Mouse (Mus musculus) heart, adult 8-10 months (tissue): ENCODE results near the gene Tmem88b. TPM values are rescaled to one million over a fixed set of nuclear protein-coding genes. Genes with fewer than 3 reads are reported as not detected.

Source experiments
- DNase-seq: peaks from one replicate; pipeline ENCODE4 v3.0.0; 2022; ENCODE audit warnings: low spot score
- total RNA-seq, 4 experiments: library from RNA; stranded (reverse); gene quantifications; 2 replicates each; pipeline ENCODE4 v1.2.4; 2022

The Tmem88b gene
- 1 to 10 TPM in 1 of 4 experiments, under 1 TPM in 3; 0.66 to 1.1 (median 0.81) TPM for total RNA-seq

DNA sequence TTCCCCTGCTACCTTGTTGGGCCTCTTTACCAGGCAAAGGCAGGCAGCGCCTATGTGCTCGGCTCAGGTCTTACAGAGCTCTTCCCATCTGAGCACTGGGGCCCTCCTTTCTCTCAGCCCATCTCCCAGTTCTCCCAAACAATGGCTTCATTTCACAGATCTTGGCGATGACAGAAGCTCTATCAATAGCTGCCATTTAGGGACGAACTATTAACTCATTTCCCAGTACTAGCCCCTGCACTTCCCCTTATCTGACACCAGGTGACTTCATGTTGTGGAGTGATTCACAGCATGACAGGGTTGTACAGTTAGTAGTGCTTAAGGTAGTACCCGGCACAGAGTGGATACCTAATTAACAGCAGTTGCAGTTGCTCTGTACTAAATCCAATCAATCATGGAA is at the start of gene Tmem88b:
TSS of gene Tmem88b (minus strand) at position 56 of the 400 bp plus-strand sequence.
- DNase-seq = no peak

DNA sequence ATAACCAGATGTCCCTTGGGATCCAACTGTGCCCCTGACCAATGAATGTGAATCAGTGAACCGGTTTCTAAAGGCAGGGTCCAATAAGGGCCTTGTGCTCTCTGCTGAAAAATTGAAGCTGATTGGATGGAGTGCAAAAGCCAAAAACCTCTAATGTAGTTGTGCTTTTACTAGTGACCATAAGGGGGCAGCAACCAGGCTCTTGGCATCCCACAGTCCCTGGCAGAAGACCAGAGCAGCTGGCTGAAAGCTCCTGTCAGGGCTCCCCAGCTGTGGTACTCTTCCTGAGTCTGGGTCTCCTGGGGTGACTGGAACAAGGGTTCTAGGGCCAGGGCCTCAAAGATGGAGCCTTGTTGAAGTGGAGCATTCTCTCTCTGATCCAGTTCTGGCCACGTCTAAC is 48.2 kb upstream of the Tmem88b start:
- peak; percentile 89 for DNase-seq

DNA sequence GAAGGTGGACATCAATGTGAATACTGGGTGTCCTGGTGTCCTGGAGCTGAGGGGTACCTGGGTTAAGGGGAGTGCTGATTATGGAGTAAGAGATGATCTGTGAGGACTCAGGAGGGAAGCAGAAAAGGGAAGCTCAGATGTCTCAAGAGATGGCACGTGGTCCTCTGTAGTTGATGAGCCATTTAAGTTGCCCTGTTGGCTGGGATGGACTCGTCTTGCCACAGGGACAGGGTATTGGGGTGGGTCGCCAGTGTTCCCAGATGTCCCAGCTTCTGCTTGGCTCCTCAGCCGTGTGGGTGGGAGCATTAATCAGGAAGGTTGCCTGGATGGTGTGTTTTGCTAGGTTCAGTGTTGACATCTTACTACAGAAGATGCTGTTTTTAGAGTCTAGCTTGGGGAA is 47.6 kb upstream of the Tmem88b start:
- DNase-seq = no peak

DNA sequence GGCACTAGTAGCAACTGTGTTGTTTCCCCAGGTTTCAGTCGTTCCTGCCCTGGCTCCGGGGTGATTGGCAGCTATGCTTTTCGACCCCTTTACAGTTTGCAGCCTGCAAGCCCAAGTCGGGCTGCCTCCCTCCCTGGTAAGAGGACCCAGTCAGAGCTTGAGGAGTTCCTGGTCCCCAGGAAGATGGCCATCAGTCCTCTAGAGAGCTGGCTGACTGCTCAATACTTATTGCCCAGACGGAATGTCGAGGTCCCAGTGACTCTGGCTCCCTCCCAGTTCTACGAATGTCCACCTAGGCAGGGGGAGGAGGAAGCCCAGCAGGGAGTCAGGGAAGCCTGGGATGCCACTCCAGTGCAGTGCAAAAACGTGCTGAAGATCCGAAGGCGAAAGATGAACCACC is 46.6 kb upstream of the Tmem88b start:
- no peak for DNase-seq

DNA sequence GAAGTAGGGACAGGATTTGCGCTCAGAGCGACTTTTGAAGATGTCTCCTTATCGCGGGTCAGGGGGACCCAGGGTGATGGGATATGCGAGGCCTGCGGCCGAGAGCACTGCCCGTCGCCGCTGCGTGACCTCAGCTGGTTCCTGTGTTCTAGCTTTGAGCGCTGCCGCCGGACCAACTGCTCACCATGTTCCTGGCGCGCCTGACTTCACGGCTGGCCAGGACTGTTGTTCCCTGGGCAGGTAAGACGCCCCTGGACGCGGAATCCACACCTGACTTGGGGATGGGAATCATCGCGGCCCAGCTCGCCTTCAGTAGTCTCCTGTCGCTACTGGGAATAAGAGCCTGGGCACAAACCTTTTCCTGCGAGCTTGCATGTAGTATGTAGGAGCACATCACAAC is 46.2 kb upstream of the Tmem88b start:
- no peak for DNase-seq

DNA sequence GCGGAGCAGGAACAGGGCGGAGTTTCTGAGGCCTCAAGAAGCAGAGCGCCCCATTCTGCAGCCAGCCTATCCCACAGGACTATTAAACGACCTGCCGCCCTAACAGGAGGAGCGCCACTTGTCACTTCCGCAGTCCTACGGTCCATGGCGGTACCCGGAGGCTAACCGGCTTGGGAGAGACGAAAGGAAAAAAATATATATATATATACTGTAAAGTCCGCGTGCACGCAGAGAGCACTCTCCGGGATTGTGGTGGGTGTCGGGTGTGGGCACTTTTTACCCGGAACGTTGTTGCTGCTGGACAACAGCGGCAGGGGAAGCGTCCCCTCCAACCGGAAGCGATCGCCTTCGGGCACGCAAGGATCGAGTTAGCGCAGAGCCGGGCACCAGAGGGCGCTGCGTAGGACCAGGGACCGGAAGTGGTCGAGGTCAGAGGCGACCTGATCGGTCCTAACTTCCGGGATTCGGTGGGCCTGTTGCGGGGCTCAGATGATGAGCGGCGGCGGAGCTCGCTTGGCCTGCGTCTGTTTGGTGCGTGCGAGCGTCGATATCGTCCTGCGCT is 45.6 kb upstream of the Tmem88b start, which contains the start of gene Aurkaip1:
TSS of gene Aurkaip1 (plus strand) at position 68 of the 562 bp plus-strand sequence.
- DNase-seq = peak; percentile 91

DNA sequence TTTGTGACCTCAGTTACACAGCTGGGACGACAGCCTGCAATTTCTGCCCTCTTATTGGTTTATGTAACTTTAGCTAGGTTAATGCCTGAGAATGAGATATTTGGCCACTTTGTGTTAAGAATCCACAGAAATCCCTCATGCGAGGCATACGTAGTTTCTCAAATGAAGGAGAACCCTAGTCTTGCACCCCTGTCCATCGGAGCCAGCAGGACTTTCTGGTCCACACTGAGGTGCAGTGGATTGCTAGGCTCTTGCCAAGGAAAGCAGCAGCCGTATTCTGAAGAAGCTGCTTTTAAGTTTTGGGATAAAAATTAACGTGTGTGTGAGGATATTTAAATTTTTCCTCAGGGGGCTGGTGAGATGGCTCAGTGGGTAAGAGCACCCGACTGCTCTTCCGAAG is 44.9 kb upstream of the Tmem88b start:
- DNase-seq = no peak

DNA sequence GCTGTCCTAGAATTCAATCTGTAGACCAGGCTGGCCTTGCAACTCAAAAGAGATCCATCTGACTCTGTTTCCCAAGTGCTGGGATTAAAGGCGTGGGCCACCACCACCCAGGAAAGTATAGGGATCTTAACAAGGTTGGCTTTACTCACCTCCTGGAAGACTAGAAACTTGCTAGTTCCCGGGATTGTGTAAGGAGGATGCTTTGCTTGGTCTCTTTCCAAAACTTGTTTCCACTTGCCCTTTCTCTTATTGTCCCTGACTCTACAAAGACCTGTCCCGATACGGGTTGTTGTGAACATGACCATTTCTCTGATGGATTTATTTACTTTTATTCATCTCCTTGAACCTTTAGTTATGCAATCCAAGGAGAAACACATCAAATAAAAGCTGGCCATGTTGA is 44.2 kb upstream of the Tmem88b start:
- DNase-seq = no peak

DNA sequence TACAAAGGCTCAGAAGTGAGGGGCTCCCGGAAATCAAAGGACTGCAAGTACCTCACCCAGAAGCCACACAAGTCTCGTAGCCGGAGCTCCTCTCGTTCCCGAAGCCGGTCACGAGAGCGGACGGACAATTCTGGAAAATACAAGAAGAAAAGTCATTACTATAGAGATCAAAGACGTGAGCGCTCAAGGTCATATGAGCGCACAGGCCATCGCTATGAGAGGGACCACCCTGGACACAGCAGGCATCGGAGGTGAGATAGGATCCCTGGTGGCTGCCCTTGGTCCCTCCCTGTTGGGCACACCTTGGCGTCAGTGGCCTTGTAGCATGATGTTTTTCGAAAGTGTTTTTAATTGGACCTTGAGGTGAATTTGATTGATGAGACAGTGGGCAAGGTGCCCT is 37.8 kb upstream of the Tmem88b start:
- DNase-seq = no peak

DNA sequence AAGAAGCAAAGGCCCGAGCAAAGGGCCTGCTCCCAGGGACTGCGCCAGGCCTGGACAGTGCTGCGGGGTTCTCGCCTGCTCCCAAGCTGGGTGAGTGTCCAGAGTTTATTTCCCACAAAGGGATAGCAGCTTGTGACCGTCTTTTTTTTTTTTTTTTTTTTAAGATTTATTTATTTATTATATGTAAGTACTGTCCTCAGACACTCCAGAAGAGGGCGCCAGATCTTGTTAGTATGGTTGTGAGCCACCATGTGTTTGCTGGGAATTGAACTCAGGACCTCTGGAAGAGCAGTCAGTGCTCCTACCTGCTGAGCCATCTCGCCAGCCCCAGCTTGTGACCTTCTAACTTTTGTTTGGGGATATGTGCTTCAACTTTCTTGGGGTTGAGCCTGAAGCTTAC is 35.4 kb upstream of the Tmem88b start:
- DNase-seq = no peak

DNA sequence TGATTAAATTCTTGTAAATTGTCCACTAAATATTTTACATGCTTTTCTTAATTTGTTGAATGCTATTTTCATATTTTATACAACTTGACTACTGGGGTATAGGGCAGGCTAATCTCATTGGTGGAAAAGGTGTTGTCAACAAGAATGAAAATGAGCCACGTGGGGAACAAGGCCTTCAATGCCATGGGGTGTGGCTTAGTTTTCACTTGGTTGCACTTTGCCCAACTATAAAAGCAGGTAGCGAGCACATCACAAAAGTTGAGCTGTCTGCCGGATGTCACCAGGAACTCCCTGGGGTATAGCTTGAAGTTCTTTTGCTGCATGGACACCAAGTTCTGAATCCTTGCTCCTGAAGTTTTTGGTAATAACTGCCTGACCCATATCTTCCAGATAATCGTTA is 31.9 kb upstream of the Tmem88b start:
- no peak for DNase-seq

DNA sequence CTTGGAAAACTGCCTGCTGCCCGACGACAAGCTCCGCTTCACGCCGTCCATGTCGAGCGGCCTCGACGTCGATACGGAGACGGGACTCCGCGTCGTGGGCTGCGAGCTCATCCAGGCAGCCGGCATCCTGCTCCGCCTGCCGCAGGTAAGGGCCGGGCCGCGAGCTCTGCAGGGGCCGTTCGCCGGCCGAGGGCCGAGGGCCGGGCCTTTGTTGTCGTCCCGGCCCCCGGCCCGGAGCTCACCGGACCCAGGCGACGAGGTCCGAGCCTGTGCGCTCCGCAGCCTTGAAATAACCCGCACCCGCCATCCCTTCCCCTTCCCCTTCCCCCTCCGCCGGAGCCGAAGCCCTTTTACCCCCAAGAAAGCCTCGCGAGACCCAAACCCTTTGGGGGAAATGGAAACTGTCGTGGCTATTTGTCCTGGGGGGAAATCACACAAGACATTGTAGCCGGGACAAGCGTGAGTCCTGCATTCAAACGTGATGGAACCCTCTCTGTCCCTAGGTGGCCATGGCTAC is 27.0 kb upstream of the Tmem88b start:
- DNase-seq = no peak

DNA sequence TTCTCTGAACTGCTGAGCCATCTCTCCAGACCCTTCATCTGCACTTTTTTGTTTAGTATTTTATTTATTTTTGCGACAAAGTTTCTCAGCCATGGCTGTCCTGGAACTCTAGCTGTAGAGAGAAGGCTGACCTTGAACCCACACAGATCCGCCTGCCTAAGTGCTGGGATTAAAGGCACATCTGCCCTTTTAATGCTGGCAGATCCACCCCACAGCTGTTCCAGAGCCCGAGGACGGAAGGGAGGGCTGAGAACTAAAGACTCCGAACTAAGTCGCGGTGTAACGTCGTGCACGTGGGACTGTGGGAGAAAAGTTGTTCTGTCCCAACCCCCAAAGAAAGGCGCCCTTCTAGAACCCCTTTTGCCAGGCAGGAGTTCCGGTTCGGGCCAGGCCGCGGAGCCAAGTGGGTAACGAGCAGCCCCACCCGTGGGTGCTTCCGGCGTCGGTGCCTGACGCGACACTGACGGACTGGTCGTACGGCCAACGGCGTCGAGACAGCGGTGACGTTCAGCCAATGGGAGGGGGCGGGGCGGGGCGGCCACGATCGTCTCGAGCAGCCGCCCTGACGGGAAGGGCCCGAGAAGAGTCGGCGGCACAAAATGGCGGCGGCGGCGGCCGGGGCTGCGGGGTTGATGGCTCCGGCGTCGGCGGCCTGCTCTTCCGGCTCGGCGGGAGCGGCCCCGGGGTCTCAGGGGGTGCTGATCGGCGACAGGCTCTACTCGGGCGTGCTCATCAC is 26.4 kb upstream of the Tmem88b start, which contains the start of gene Ccnl2:
TSS of gene Ccnl2 (plus strand) at position 561 of the 736 bp plus-strand sequence.
- peak; percentile 92 for DNase-seq

DNA sequence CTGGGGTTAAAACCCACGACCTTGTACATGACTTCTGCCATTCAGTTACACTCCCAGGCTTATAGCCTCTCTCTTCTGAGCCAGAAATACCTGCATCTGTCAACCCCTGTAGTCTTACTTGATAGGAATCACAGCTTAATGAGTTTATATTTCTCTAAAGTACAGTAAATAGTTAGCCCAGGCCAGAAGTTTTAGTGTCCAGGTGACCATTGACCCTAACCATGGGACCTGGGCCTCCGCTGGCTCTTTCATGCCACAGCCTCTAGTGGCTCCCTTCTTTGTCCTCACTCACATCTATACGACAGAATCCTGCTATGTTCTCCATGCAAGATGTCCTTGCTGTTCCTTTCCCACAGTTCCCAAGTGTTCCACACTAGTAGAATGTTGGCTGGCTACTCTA is 22.2 kb upstream of the Tmem88b start:
- DNase-seq = no peak

DNA sequence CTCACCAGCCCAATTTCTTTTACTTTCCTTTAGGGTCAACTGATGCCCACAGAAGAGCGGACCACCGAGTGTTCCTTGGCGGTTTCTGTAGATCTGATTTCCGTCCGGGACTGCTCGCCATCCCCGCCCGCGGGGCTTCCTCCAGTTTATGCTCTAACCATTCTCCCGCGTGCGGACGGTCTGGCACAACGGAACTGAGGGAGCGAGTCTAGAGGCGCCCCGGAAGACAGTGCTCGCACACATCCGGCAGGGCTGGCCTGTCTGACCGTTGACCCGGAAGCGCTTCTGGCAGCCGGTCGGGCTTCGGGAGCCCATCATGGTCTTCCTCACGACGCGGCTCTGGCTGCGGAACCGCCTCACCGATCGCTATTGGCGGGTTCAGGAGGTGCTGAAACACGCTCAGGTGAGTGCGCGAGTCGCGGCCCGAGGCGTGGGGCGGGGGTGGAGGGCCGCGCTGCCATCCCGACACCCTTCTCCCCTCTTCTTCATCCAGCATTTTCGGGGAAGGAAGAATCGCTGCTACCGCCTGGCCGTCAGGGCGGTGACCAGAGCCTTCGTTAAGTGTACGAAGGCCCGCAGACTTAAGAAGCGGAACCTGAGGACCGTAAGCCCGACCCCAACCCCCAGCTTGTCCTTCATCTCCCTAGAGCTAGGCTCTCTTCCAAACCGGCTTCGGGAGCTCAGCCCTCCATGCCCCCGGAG is 17.8 kb upstream of the Tmem88b start:
- DNase-seq = peak; percentile 94

DNA sequence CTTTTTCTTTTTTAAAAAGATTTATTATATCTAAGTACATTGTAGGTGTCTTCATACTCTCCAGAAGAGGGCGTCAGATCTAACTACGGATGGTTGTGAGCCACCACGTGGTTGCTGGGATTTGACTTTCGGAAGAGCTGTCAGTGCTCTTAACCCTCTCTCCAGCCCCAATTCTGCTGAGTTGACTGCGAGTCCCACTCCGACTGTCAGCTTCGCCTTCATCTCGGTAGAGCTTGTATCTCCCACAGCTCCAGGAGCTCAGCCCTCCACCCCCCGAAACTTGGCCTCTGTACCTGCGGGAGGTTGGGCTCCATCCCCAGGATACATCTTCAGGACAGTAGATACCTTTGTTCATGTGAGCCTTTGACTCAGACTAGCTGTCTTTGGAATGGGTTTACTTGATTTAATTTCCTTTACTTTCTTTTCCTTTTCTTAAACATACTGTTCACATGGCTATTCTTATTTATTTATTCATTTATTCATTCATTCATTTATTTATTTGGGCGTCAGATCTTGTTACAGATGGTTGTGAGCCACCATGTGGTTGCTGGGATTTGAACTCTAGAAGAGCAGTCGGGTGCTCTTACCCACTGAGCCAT is 17.2 kb upstream of the Tmem88b start, which contains the start of gene Mrpl20:
TSS of gene Mrpl20 (plus strand) at position 138 of the 599 bp plus-strand sequence.
- DNase-seq = no peak

DNA sequence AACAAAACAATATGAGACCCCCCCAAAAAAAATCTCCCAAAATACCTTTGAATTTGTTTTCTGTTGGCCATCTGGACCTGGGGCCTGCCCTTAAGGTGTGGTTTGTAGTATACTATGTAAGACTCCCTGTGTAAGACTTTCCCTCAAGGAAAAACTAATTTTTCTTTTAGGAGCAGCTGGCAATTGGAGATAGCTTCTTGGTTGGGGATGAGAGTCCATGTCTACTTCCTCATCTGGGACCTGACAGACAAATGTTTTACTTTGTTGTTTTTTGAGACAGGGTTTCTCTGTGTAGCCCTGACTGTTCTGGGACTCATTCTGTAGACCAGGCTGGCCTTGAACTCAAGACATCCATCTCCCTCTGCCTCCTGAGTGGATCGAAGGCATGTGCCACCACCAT is 16.4 kb upstream of the Tmem88b start:
- no peak for DNase-seq

DNA sequence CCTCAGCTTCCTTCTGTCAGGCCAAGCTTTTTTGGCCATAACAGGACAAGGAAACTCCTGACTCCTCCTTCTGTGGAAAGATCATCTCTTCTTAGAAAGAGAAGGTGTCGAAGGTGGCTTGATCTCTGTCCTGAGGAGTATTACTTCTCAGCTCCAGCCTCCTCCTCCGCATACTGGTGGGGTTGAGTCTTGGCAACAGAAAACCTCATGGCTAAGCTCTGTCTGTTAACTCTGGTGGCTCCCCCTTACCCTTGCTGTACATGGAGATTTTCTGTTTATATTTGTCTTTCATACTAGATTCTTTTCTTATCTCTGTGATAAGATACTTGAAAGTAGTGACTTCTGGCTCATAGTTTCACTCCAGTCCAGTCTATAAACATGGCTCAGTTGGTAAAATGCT is 8.1 kb upstream of the Tmem88b start:
- DNase-seq = no peak

DNA sequence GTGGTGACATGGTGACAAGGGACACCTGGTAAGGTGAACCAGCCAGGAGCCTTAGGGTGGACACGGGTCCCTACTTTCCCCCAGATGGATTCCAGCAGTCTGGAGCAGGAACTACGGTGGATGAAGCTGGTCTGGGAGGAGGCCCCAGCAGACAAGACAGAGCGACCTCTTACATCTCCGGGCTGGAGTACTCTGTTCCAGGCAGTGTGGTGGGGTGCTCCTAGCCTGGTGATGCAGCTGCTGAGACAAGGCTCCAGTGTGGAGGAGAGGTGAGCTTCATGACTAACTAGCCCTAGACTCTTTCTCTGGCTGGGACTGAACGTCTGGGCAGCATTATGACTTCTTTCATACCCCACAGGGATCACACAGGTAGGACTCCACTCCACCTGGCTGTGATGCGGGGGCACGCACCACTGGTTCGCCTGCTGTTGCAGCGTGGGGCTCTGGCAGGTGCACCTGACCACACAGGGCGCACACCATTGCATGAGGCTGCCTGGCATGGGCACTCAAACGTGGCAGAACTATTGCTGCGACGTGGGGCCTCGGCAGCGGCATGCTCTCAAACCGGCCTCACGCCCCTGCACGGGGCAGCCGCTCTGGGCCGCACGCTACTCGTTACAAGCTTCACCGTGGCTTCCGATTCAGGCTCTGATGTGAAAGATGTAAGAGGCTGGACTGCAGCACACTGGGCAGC is 5.7 kb upstream of the Tmem88b start:
- DNase-seq = no peak

DNA sequence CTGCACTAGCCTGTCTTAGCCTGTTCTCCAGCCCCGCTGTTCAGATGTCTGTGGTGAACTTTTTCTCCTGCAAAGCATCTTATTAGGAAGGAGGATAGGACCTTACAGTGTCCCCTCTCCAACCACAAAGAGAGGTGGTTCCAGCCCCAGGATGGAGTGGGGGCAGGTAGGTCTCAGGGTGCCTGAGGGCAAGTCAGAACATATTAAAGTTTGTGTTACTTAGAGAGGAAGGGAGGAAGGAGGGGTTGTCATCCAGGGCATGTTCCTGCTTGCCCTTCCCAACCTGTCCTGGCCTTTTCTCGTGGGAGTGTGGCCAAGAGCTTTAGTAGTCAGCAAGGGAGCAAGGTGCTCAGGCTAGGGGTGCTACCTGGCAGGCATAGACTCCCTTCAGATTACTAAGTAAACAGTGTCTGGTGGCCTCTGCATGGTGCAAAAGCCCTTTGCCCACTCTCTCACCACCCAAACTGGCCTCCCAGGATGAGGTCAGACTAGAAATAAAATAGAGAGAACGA is 5.0 kb upstream of the Tmem88b start:
- no peak for DNase-seq

DNA sequence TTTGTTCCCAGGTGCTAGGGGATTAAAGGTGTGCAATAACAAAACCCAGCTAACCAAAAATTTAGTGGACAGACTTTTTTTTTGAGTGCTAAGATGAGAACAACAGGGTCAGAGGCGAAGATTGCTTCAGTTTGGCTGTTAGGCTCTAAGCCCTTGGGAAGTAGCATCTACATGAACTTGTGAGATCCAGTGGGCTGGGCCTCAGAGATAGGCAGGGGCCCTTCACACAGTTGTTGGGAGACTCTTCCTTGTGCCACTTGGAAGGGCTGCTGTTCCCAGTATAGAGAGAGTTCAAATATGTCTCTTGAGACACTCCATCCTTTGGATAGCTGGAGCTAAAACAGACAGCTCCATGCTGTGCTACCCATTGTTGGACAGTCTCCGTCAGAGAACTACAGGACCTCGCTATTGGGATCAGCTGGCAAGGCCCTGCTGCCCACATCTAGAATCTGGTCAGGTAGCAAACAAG is 4.4 kb upstream of the Tmem88b start, which contains the start of gene Ankrd65:
TSS of gene Ankrd65 (plus strand) at position 419 of the 469 bp plus-strand sequence.
- no peak for DNase-seq
